Mouse (Mus musculus): ENCODE data around the gene Ndufa3. TPM values are rescaled to one million over a fixed set of nuclear protein-coding genes. Genes with fewer than 3 reads are reported as not detected.
A peak's percentile ranks its signal among the peaks of the same experiment; 100 is the strongest.

Ndufa3 gene
- polyA plus RNA-seq, 1 experiment: 198 TPM

DNA sequence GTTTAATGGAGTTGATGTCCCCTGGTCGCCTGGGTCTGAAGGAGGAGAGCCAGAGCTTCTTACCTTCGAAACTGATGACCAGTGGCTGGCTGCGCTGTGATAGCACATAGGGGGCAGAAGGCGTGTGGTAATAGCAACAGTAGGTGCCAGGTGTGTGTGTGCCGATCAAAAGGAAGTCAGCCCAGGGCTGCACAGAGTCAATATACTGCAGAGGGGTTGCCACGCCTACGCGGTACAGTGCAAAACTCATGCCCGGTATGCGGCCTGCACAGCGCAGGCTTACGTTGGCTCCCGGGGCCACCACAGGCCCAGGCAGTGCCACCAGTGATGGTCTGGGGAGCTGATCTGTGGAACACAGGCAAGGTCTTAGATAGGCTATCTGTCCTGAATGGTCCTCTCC lies 6.2 kb upstream of the Ndufa3 start:
- TF ChIP-seq CTCF (IDR thresholded peaks at IDR 0.05; ENCODE audit: borderline replicate concordance, extremely low read depth, insufficient read depth, insufficient read length) (no peak), POLR2A (IDR thresholded peaks at IDR 0.05; ENCODE audit: borderline replicate concordance, extremely low read depth, insufficient read depth, insufficient read length, poor library complexity, severe bottlenecking) (no peak)
- DNase-seq (ENCODE audit: low read depth): no peak

DNA sequence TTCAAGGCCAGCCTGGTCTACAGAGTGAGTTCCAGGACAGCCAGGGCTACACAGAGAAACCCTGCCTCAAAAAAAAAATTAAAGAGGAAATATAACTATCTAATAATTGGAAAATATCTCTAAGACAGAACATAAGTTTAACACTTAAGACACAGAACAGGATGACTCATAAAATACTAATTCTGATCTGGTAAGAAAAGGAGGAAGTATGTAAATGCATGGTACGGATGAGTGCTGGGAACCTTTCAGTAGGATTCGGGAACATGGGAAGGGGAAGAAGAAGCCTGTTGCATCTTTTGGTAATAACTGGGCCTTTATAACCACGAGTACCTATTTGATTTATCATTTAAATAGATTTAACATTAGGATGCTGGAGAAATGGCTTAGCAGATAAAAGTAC lies 3.2 kb upstream of the Ndufa3 start:
- TF ChIP-seq POLR2A (IDR thresholded peaks at IDR 0.05; ENCODE audit: borderline replicate concordance, extremely low read depth, insufficient read depth, insufficient read length, poor library complexity, severe bottlenecking) (no peak), CTCF (IDR thresholded peaks at IDR 0.05; ENCODE audit: borderline replicate concordance, extremely low read depth, insufficient read depth, insufficient read length) (no peak)
- no peak for DNase-seq (ENCODE audit: low read depth)

DNA sequence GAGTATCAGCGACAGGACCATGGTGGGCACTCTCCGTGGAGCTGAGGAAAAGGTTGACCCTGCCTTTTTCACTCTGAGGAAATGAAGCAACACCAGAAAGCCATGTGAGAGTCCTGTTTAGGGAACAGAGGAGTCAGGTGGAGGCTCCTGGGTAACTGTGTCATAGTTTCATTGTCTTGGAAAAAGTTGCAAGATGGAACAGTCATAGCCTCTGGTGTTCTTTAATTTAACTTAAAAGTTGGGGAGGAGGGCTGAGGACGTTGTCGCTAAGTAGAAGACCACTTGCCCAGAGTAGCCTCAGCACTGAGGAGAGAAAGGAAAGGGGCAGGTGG lies 1.1 kb upstream of the Ndufa3 start, which contains the start of gene Oscar:
Gene Oscar (minus strand): TSS at position 101 of the 332 bp plus-strand sequence.
- TF ChIP-seq CTCF (IDR thresholded peaks at IDR 0.05; ENCODE audit: borderline replicate concordance, extremely low read depth, insufficient read depth, insufficient read length): no peak
- no peak for DNase-seq (ENCODE audit: low read depth)

DNA sequence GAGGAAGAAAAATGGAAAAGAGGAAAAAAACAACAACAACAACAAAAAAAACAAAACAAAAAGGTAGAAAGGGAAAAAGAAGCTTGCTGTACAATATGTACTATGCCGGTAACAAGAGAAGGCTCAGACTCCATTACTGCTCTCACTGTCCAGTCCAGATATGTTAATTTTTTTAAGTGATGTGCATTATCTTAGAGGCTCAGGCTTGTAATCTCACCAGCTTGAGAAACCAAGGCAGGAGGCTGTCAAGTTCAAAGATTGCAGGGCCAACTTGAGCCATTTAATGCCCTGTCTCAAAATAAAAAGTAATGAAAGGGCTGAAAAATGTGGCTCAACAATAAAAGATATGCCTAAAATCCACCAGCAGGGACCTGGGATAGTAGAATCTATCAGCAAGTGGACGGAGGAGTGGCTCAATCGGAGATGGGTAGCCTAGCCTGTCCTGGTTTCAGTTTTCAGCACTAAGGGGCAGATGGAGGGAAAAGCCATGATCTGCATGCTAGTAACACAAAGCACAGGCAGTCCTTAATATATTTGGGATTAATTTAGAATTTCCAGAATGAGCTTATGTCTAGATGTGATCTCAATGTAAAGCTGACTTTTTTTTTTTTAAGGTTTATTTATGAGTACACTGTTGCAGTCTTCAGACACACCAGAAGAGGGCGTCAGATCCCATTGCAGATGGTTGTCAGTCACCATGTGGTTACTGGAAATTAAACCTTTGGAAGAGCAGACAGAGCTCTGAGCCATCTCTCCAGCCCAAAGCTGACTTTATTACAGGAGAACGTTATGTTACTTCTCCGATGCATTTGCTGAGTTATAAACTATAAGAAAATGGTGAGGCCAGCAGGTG lies 558 bp upstream of the Ndufa3 start:
- no peak for DNase-seq (ENCODE audit: low read depth)
- TF ChIP-seq POLR2A (IDR thresholded peaks at IDR 0.05; ENCODE audit: borderline replicate concordance, extremely low read depth, insufficient read depth, insufficient read length, poor library complexity, severe bottlenecking) (no peak), CTCF (IDR thresholded peaks at IDR 0.05; ENCODE audit: borderline replicate concordance, extremely low read depth, insufficient read depth, insufficient read length) (peak; percentile 51; the same call in 1 of the 2 replicates)

DNA sequence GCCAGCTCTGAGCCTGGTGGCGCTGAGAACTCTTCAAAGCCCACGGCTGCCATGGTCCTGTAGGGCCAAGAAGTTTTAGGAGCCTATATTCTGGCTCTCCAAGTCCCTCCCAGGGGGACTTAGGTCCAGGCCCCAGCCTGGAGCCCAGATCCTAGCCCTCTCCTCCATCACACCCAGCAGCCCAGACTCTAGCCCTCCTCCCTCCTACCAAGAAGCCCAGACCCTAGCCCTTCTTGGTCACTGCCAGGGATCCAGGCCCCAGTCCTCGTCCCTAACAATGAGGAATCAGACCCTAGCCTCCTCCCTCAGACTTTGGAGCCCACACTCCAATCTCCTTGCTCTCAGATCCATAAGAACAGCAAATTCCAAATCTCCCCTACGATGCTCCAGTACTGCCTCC lies 11.9 kb downstream of the Ndufa3 start:
- TF ChIP-seq POLR2A (IDR thresholded peaks at IDR 0.05; ENCODE audit: borderline replicate concordance, extremely low read depth, insufficient read depth, insufficient read length, poor library complexity, severe bottlenecking): no peak
- no peak for TF ChIP-seq CTCF (IDR thresholded peaks at IDR 0.05; ENCODE audit: borderline replicate concordance, extremely low read depth, insufficient read depth, insufficient read length)
- DNase-seq (ENCODE audit: low read depth): no peak

DNA sequence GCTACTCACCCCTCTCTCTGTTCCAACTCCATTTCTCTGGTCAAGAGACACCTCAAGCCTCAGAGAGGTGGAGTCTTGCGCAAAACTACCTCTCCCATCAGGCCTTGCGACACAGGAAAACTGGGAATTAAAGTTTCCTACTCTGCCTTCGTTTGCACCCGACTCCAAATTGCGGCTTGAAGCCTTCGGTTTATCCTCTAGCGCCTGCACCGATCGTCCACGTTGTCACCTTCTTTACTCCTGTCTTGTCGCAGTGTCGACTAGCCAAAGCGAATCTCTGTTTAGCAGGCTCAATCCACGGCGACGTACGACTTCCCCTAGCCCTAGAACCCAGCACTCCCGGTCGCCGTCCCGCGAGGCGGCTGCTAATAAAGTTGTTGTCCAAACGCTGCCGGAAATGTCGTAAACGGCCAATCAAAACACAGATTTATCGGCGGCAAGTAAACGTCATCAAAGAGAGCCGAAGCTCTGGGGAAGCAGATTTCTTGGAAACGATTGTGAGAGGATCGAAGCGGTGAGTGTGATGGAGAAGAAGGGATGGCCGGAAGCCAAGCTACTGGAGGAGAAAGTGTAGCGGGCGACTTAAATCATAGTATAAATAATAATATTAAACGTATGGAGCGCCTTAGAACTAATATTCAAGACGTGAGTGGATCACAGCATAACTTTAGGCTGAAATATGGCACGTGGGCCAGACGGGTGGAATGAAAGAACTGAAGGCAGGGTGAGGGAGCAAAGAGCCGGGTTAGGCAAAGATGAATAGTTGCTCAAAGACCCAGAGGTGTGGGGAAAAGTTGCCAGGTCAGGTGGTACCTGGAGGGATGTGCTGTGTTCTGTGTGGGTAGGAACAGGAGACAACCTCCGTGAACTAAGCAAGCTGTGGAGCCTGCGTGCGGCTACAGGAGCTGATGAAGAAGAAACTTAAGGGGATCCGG lies 12.6 kb downstream of the Ndufa3 start, which contains the start of the genes Tfpt and Prpf31:
Gene Tfpt (minus strand): TSS at position 387 of the 935 bp plus-strand sequence.
Gene Prpf31 (plus strand): TSS at position 443 of the 935 bp plus-strand sequence.
- DNase-seq (ENCODE audit: low read depth): peak; percentile 99
- TF ChIP-seq CTCF (IDR thresholded peaks at IDR 0.05; ENCODE audit: borderline replicate concordance, extremely low read depth, insufficient read depth, insufficient read length) (no peak), POLR2A (IDR thresholded peaks at IDR 0.05; ENCODE audit: borderline replicate concordance, extremely low read depth, insufficient read depth, insufficient read length, poor library complexity, severe bottlenecking) (peak; percentile 28; the same call in 1 of the 2 replicates)

DNA sequence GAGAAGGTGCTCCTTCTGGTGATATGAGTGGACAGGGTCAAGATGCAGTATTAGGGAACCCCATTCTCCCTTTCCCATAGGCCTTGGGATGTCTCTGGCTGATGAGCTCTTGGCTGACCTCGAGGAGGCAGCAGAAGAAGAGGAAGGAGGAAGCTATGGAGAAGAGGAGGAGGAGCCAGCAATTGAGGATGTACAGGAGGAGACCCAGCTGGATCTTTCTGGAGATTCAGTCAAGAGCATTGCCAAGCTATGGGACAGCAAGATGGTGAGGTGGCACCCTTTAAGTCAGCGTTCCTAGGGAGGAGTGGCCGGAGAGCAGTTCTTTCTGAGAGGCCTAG lies 13.3 kb downstream of the Ndufa3 start:
- TF ChIP-seq CTCF (IDR thresholded peaks at IDR 0.05; ENCODE audit: borderline replicate concordance, extremely low read depth, insufficient read depth, insufficient read length) (no peak), POLR2A (IDR thresholded peaks at IDR 0.05; ENCODE audit: borderline replicate concordance, extremely low read depth, insufficient read depth, insufficient read length, poor library complexity, severe bottlenecking) (no peak)

DNA sequence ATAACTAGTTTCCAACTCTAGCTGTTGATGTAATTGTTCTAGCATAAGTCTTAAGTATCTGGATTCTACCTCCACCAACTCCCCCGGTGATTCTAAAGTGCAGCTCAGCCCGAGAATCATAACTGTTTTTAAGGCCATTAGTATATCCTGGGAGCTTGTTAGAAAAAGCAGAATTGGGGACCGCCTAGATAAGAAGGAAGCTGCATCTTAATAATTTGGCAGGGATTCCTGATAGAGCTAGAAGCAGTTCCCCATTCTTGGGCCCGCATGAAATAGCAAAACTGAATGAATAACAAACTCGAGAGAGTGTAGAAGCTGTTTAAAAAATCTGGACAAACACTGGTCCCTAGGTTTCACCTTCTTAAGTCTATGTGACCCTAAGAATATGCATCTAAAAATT lies 26.2 kb downstream of the Ndufa3 start:
- TF ChIP-seq CTCF (IDR thresholded peaks at IDR 0.05; ENCODE audit: borderline replicate concordance, extremely low read depth, insufficient read depth, insufficient read length): no peak
- no peak for TF ChIP-seq POLR2A (IDR thresholded peaks at IDR 0.05; ENCODE audit: borderline replicate concordance, extremely low read depth, insufficient read depth, insufficient read length, poor library complexity, severe bottlenecking)
- no peak for DNase-seq (ENCODE audit: low read depth)

More for the DNA sequence above, 13.3 kb downstream of the Ndufa3 start:
- no peak for DNase-seq (ENCODE audit: low read depth)

DNA sequence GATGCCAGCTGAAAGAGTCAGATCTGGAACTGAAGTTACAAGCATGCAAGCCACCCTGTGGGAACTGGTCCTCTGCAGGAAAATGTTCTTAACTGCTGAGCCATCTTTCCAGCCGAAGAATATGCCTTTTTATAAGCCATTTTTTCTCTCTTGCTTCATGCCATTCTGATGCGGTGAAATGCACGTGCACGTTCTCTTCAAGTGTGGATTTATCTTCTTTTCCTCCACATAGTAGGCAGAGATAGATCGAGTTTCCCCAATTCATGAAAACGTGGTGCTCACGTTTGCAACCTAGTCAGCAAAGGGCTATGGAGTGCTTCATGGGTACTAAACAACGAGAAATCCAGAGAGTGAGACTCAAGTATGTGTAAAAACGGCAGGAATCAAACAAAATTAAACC lies 26.7 kb downstream of the Ndufa3 start:
- no peak for DNase-seq (ENCODE audit: low read depth)
- TF ChIP-seq POLR2A (IDR thresholded peaks at IDR 0.05; ENCODE audit: borderline replicate concordance, extremely low read depth, insufficient read depth, insufficient read length, poor library complexity, severe bottlenecking) (no peak), CTCF (IDR thresholded peaks at IDR 0.05; ENCODE audit: borderline replicate concordance, extremely low read depth, insufficient read depth, insufficient read length) (no peak)

DNA sequence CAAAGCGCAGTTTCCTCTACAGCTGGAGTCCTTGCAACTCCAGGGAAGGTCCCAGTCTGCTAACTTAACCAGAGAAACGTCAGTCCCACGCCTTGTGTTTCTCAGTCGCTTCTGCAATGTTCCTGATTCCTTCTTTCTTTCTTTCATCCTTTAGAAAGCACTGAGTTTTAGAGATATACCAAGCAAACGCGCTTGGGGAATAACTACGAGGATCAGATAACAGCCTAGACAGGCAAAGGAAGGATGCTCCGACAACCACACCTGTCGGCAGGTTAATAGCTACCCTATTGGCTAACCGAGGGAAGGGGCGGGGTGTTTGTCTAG lies 27.1 kb downstream of the Ndufa3 start:
- no peak for DNase-seq (ENCODE audit: low read depth)
- TF ChIP-seq CTCF (IDR thresholded peaks at IDR 0.05; ENCODE audit: borderline replicate concordance, extremely low read depth, insufficient read depth, insufficient read length) (no peak), POLR2A (IDR thresholded peaks at IDR 0.05; ENCODE audit: borderline replicate concordance, extremely low read depth, insufficient read depth, insufficient read length, poor library complexity, severe bottlenecking) (no peak)

DNA sequence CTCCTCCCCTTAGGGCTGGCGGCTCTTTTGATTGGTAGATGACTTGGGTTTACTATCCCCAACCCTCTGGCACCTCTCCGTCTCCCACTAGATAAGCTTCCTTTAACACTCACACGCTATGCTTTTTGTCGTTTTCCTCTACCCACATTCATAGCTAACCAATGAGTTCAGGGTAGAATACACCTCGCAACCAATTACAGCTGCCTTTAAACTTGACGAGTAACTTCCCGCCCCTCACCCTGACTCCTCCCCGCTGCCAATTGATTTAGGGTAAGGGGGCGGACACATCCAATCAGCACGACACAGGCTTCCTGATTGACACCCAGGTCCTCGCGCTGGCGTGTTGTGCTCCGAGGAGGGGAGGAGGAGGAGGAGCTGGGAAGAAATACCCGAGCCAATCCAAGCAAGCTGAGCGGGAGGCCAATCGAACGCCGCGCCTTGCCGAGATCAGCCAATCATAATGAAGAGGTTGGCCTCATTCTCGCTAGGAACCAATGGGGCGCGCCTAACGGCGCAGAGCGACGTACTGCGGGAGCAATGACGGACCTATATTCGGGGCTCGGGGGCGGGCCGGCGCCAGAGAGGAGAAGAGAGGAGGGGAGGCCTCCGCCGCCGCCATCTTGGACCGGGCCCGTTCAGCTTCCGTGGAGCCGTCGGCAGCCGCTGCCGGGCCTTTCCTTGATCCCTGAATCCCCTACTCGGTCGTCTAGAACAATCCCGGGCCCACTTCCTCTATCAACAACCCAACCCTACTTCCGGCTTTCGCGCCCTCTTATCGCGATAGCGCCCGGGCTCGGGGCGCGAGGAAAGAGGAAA lies 27.7 kb downstream of the Ndufa3 start, which contains the start of gene Cnot3:
Gene Cnot3 (plus strand): TSS at position 597 of the 816 bp plus-strand sequence.
- TF ChIP-seq POLR2A (IDR thresholded peaks at IDR 0.05; ENCODE audit: borderline replicate concordance, extremely low read depth, insufficient read depth, insufficient read length, poor library complexity, severe bottlenecking) (peak; percentile 83; the same call in 1 of the 2 replicates), CTCF (IDR thresholded peaks at IDR 0.05; ENCODE audit: borderline replicate concordance, extremely low read depth, insufficient read depth, insufficient read length) (no peak)
- peak; percentile 100 for DNase-seq (ENCODE audit: low read depth)

All from brain, embryonic 14.5 days (tissue).